Mouse (Mus musculus) embryonic stem cell, embryonic (primary cell): ENCODE measurements around the gene Mettl11b.

ENCODE experiments used
- CTCF ChIA-PET, 4 experiments: fragments of 300-600 bp in 2 of 4; fragments of 350-600 bp in 2 of 4; sonication (Branson Sonifier 250); formaldehyde crosslinking; loops; one replicate each; lab custom pipeline; 2022; ENCODE audit warnings: inconsistent platforms in 2 of 4; lab: Charles Lee
- POLR2A ChIA-PET, 4 experiments: fragments of 300-600 bp in 2 of 4; fragments of 350-600 bp in 2 of 4; sonication (Branson Sonifier 250); formaldehyde crosslinking; loops; one replicate each; lab custom pipeline; 2022; ENCODE audit warnings: antibody characterized with exemption in 4 of 4, inconsistent platforms in 1 of 4; lab: Charles Lee

Gene Mettl11b

DNA sequence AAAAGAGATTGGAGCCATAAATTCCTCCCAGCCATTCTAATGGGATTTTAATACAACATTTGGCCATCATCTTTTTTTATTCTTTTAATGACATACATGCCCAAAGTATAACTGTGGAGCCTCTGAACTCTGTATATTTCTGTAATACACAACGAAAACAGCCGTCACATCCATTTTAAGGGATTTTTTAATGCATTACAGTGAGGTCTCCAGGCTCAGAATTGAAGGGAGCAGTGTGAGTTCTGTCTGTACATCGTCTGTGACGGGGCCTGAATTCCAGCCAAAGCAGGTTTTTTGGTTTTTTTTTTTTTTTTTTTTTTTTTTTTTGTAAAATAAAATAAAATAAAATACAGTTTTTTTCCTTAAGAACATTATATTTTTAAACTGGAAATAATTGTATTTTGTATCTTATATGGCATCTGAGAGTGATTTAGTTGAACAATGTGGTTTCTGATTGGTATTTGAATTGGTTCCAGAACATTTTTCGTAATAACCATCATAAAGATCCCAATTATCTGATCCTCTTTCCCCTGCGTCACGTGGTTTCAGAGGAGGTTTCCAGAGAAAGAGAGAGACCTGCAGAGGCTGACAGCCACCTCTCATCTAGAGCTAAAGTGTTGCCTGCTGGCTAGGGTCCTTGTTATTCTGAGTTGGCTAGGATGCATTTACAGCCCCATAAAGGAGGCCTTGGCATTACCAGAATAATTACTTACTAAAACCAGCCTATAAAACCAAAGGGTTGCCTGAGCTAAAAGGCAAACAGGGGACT lies 67.1 kb downstream of the Mettl11b start:
- ChIA-PET POLR2A (no interaction called here), CTCF (interaction anchor here in 1 of 4 experiments (0.5 kb wide), 1 partner anchor 489 kb away, joined by 3 read pairs; no protein-coding TSS in a partner anchor)

DNA sequence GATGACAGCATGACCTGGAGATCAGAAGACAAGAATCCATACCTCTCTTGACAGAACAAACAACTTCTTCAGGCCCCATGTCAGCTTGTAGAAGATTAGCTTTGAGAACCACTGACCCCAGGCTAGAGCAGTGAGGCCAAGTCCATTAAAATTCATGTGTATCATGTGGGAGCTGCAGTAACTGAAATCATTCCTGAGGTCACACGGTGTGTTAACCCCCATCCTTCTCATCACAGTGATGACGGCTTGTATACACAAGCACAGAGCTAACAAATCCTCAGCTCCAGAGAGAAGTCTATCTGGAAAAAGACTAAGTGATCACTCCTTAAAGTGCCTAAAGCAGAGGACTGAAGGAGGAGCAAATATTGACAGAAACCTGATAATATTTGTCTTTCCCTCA lies 68.0 kb downstream of the Mettl11b start:
- ChIA-PET CTCF (interaction anchor here in 1 of 4 experiments (0.5 kb wide), 1 partner anchor 490 kb away, joined by 3 read pairs; no protein-coding TSS in a partner anchor), POLR2A (no interaction called here)

DNA sequence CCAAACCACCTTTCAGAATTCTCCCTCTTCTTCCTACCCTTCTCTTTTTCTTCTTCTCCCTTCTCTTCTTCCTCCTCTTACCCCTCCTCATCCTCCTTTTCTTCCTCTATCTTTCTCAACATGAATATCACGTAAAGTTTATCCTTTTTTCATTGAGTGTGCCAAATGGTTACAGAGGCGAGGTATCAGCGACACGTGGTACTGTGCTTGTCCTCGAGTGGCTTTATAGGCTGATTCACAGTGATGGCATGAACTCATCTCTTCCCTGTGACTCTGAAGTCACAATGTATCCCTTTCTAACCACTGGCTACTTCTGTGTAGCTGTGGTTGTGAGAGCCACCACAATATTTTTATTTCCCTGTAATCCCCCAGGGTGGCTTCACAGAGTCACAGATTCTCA lies 68.6 kb downstream of the Mettl11b start:
- POLR2A ChIA-PET: no interaction called here
- CTCF ChIA-PET: no interaction called here
